Mouse (Mus musculus) lung, adult 2 months (tissue): ENCODE data around the gene Cmtm2b. TPM values are rescaled to one million over a fixed set of nuclear protein-coding genes. Genes with fewer than 3 reads are reported as not detected.

ENCODE experiments used
- DNase-seq: peaks from one replicate; pipeline ENCODE4 v3.0.0; 2022
- H3K4me1 ChIP-seq: fragments of 200-500 bp; 2 replicates; pipeline ENCODE4 v1.6.1; 2011; ENCODE audit warnings: low read length; ENCODE audit not compliant: control insufficient read depth, insufficient read depth
- H3K4me3 ChIP-seq: fragments of 200-500 bp; replicated peaks from 2 replicates; pipeline ENCODE3; 2011; ENCODE audit warnings: low read depth, mild to moderate bottlenecking, control low read depth, low read length; ENCODE audit errors: extremely low read depth
- CTCF ChIP-seq: fragments of 200-500 bp; IDR thresholded peaks from 2 replicates; pipeline ENCODE4 v1.5.1; 2011; ENCODE audit warnings: mild to moderate bottlenecking, low read length, control low read depth; ENCODE audit not compliant: insufficient read depth
- POLR2A ChIP-seq: fragments of 200-500 bp; IDR thresholded peaks from 2 replicates; pipeline ENCODE4 v1.6.1; 2011; ENCODE audit warnings: low read depth, mild to moderate bottlenecking, control low read depth, low read length, borderline replicate concordance; ENCODE audit errors: extremely low read depth
- WGBS: fragments of 180-500 bp; shearing (Covaris S2); methylation state at CpG from one replicate; pipeline ENCODE4 v1.1.7; 2018; 5-methylcytosine and 5-hydroxymethylcytosine counted together
- polyA plus RNA-seq: library from polyadenylated mRNA; depleted of rRNA; stranded (reverse); fragments of >200 nt; gene quantifications from 2 replicates; pipeline ENCODE4 v1.2.3, GENCODE M21; 2012

The Cmtm2b gene
- polyA plus RNA-seq, 1 experiment: not detected

DNA sequence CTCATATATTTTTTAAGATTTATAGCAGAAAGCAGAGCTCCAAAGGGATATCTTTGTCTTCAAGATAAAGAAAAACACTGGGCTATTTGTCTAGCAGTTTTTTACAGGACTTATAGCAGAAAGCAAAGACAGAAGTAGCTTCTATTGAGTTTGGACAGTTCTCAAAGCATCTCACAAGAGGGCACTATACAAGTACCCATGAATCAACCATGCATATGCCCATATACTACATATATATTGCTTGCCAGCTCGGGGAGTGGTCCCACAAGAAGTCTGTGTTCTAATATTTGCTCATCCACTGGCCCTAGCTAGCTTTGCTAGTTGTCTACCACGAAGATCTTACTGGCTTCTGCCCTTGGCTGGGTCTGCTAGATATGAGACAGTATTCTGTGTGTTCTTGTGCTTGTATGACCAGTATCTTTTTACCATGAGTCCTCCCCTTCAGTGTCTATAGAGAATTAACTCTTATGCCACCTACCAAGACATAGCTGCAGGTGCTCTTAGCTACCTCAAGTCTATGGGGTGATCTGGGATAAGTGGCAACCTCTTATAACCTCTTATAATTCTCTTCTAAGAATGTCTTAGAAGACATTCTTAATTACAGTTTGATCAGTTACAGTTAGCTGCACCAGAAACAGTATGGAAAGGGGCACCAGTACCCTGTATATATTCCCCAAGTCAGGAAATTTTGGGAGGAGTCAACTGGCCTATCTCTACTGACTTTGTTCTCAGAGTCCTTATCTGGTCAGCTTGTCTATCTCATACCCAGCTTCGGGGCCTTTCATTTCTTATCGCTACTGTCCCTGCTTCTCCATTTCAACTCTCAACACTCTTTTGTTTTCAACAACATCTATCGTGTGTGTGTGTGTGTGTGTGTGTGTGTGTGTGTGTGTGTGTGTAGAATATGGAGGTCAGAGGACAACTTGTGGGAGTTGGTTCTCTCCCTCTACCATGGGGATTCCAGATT lies 10.9 kb downstream of the Cmtm2b start:
- H3K4me1 ChIP-seq: peaks cover 2% of the 10 kb centered on the region; the same call in 1 of the 2 replicates
- H3K4me3 ChIP-seq: no peak overlapping the region
- DNase-seq: no peak
- WGBS: 65% methylated on average over 5 of the region's 5 CpGs
- TF ChIP-seq CTCF (no peak), POLR2A (no peak)

DNA sequence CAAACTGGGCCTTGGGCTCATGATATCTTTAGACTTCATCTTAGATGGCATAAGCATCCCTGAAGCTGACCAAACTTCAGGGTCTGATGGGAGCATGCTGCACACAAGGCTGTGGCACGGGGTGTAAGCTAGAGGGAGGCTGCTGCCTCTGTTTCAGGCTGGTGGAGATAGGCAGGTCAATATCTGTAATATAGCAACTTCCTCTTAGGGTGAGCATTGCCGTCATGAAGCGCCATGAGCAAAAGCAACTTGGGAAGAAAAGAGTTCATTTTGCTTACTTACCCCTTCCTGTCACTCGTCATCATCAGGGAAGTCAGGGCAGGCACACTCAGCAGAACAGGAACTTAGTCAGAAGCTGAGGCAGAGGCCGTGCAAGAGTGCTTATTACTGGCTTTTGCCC lies 11.8 kb downstream of the Cmtm2b start:
- WGBS: 30% methylated on average over 5 of the region's 5 CpGs
- TF ChIP-seq POLR2A: no peak
- no peak for TF ChIP-seq CTCF
- H3K4me3 ChIP-seq: no peak overlapping the region
- no peak for DNase-seq
- H3K4me1 ChIP-seq: peaks cover 2% of the 10 kb centered on the region; the same call in 1 of the 2 replicates

DNA sequence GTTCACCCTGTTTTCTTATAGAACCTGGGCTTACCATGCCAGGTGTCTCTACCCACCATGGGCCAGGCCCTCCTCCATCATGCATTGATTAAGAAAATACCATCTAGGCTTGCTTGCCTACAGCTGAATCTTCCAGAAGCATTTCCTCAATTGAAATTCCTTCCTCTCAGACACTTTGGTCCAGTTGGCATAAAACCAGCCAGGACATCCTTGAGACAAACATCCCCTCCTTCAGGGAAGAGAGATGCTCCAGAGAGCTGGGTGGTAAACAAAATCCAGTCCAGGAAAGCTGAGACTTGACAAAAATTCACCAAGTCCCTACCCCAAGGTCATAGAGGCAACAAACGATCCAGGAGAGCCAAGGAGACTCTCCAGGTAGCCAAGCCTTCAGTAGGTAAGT lies 12.2 kb downstream of the Cmtm2b start:
- Histone ChIP-seq H3K4me1 (peaks cover 2% of the 10 kb centered on the region), H3K4me3 (no peak overlapping the region)
- peak; percentile 13 for DNase-seq
- 41% methylated on average over 1 of the region's 1 CpGs for WGBS
- TF ChIP-seq POLR2A (no peak), CTCF (no peak)

DNA sequence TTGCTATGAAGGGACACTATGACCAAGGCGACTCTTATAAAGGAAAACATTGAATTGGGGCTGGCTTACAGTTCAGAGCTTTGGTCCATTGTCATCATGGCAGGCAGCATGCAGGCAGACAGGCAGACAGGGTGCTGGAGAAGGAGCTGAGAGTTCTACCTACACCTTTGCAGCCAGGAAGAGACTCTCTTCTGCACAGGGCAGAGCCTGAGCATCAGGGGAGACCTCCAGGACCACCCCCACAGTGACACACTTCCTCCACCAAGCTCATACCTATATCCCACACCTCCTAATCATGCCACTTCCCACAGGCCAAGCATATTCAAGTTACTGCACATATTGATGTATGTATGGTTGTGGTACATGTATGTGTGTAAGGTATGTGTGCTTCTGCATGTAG lies 14.8 kb downstream of the Cmtm2b start:
- TF ChIP-seq POLR2A (no peak), CTCF (no peak)
- WGBS: 85% methylated on average over 1 of the region's 1 CpGs
- Histone ChIP-seq H3K4me3 (no peak overlapping the region), H3K4me1 (peaks cover 2% of the 10 kb centered on the region)
- DNase-seq: no peak

DNA sequence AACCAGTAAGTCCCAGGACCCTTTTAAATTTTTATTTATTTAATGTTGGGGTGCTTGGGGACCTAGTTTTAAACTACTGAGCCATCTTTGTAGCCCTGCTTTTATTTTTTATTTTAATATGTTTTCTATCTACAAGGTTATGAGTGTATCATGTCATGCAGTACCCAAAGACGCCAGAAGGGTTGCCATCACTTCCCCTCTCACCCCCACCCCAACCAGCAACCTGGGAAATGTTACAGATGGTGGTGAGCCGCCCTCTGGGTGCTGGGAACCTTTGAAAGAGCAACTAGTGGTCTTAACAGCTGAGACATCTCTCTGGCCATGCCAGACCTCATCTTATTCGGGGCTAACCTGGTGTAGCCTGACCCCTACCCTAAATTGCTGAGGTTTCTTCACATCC lies 15.9 kb downstream of the Cmtm2b start:
- Histone ChIP-seq H3K4me3 (no peak overlapping the region), H3K4me1 (peaks cover 2% of the 10 kb centered on the region)
- TF ChIP-seq CTCF (no peak), POLR2A (no peak)
- no peak for DNase-seq
- WGBS: 60% methylated on average over 3 of the region's 3 CpGs

DNA sequence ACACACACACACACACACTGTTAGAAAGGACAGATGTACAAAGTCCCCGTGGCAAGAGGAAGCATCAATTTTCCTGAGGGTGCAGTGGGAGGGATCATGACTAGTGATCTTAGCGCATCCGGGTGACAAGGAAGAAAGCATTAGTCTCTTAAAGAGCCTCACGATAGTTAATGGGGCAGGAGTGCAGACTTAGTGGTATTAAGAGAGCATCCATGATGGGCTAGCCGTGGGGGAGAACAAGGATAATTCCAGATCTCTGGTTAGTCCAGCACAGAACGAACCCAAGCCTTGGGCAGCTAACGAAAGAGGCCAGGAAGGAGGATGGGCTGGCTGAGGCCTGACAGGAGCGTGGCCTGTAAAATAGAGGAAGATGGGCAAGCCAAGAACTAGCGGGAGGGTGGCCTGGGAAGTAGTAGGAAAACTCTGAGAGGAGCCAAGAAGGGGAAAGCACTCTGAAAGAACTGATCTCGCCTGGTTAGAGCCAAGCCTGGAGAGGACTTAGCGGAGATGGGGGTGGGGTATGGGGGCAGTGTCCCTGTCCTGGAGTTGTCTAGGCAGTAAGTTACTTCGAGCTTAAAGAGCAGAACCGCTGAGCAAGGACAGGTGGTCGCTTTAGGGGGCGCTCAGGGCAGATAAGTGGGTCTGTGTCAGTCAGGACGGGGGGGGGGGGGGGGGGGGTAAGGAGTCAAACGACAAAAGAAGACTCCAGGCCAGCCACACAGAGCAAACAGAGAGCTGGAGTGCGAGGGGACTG lies 17.4 kb downstream of the Cmtm2b start, which contains the start of gene Cmtm3:
TSS of gene Cmtm3 (plus strand) at position 182 of the 754 bp plus-strand sequence.
- WGBS: 14% methylated on average over 17 of the region's 18 CpGs
- peak; percentile 17 for DNase-seq

DNA sequence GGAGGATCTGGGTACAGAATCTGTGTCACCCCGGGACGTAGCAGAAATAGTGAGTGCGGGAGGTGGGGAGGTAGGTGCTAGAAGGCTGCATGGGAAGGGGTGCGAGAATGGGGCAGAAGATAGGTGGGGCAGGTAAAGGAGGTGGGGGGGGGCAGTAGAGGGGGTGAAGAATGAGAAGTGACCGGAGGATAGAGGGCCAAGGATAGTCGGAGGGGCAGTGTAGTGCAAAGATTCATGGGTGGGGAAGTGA lies 17.9 kb downstream of the Cmtm2b start:
- Histone ChIP-seq H3K4me3 (peak overlapping the region; percentile 64), H3K4me1 (no peaks in the 10 kb centered on the region; the same call in none of the 2 replicates)
- peak; percentile 17 for DNase-seq
- WGBS: 1% methylated on average over 6 of the region's 6 CpGs
- TF ChIP-seq CTCF (no peak), POLR2A (no peak)

More for the DNA sequence above, 17.4 kb downstream of the Cmtm2b start, which contains the start of gene Cmtm3:
- no peak for TF ChIP-seq POLR2A
- no peak for TF ChIP-seq CTCF
- Histone ChIP-seq H3K4me1 (no peaks in the 10 kb centered on the region; the same call in none of the 2 replicates), H3K4me3 (peak within 1 kb of the TSS; percentile 64)

DNA sequence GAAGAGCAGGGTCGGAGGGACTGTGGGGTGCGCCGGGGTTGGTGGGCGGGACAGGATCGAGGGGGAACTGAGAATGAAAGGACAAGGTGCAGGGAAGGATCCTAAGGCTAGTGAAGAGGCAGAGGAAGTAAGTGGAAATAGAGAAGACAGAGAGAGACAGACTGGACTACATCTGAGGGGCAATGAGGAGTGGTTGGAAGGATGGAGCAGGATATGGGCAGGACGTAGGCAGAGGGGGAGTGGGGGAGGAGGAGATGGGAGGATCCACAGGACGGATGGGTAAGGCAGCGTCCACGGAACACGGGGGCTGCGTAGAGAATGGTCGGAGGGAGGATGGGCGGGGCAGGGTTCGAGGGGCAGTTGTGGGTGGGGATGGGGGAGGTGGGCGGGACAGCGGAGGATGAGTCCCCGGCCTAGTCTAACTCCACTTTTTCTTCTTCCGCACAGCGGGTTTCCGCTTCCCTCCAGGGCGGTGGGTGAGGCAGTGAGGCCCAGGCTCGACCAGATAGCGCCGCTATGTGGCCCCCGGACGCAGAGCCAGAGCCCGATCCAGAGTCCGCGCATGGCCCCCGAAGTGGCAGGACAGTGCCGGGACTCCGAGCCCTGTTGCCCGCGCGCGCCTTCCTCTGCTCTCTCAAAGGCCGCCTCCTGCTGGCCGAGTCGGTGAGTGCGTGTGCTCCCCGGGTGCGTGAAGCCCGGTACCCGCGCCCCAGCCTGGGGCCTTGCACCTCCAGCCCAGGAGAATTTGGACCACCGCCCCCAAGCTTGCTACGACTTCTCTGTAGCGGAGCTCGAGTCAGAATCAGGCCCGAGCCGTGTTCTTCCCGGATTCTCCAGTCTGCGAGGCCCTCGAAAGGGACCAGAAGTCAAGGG lies 18.4 kb downstream of the Cmtm2b start:
- no peak for TF ChIP-seq CTCF
- TF ChIP-seq POLR2A: peak; percentile 70; the same call in 1 of the 2 replicates
- under 1% methylated on average over 52 of the region's 54 CpGs for WGBS
- DNase-seq: peak; percentile 65
- Histone ChIP-seq H3K4me1 (no peaks in the 10 kb centered on the region; the same call in none of the 2 replicates), H3K4me3 (peak overlapping the region; percentile 64)
